Mouse (Mus musculus) heart, embryonic 15.5 days (tissue): ENCODE results near the gene Irf4. TPM values are rescaled to one million over a fixed set of nuclear protein-coding genes. Genes with fewer than 3 reads are reported as not detected.

Experiments
- ATAC-seq: fragments of 200-750 bp; cut with Nextera tagmentation; replicated peaks from 2 replicates; pipeline ENCODE4 v1.8.0; 2017; ENCODE audit warnings: low read depth, moderate TSS enrichment; ENCODE audit not compliant: insufficient number of reproducible peaks, insufficient read depth, low FRiP score
- H3K27ac ChIP-seq: fragments of 300-500 bp; sonication (generic); 2 replicates; pipeline ENCODE4 v1.5.1; 2015; ENCODE audit warnings: mild to moderate bottlenecking, inconsistent platforms
- H3K27me3 ChIP-seq: fragments of 300-500 bp; sonication (generic); 2 replicates; pipeline ENCODE4 v1.6.1; 2015; ENCODE audit warnings: inconsistent platforms
- H3K36me3 ChIP-seq: fragments of 300-500 bp; sonication (generic); 2 replicates; pipeline ENCODE4 v1.6.1; 2015; ENCODE audit warnings: mild to moderate bottlenecking, inconsistent platforms
- H3K4me1 ChIP-seq: fragments of 300-500 bp; sonication (generic); replicated peaks from 2 replicates; pipeline ENCODE4 v1.6.1; 2015; ENCODE audit warnings: inconsistent platforms
- H3K4me2 ChIP-seq: fragments of 300-500 bp; sonication (generic); 2 replicates; pipeline ENCODE4 v1.6.1; 2015; ENCODE audit warnings: inconsistent platforms, mild to moderate bottlenecking, moderate library complexity
- H3K4me3 ChIP-seq: fragments of 300-500 bp; sonication (generic); 2 replicates; pipeline ENCODE4 v1.5.1; 2015; ENCODE audit warnings: mild to moderate bottlenecking, inconsistent platforms
- H3K9ac ChIP-seq: fragments of 300-500 bp; sonication (generic); 2 replicates; pipeline ENCODE4 v1.6.1; 2015; ENCODE audit warnings: mild to moderate bottlenecking, inconsistent platforms
- H3K9me3 ChIP-seq: fragments of 300-500 bp; sonication (generic); replicated peaks from 2 replicates; pipeline ENCODE4 v1.6.1; 2016; ENCODE audit warnings: inconsistent platforms
- WGBS: fragments of 180-500 bp; shearing (Covaris S2); methylation state at CpG from one replicate; pipeline ENCODE4 v1.1.7; 2015; ENCODE audit warnings: mixed read lengths; 5-methylcytosine and 5-hydroxymethylcytosine counted together
- polyA plus RNA-seq: library from polyadenylated mRNA; unstranded; fragments of >200 nt; fragmentation: Nextera tagmentation; extraction: Ambion mirVana; gene quantifications from 2 replicates; pipeline ENCODE4 v1.2.1, GENCODE M21; 2015

Irf4 gene
- polyA plus RNA-seq, 1 experiment from 2014 or later = 0.08 TPM

DNA sequence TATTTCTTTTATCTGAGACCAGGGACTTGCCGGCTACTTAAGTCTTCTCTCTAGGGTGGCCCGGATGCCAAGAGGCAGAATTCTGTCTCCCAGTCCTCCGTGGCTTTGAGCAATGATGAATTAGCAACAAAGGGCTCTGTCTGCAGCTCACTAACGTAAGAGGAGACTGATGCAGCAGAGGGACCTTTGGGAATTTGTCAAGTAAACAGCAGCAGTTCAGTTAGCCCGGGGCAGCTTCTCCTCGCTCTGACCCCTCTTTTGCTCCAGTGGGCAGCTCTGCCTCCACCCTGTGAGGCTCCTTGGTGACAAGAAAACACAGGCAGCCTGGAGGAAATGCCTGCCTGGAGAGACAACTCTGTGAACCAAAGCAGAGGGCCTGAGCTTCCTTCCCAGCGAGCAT lies 26.4 kb upstream of the Irf4 start:
- H3K4me1 ChIP-seq = peaks cover 2% of the 10 kb centered on the region; the same call in 1 of the 2 replicates
- H3K9me3 ChIP-seq = no peaks in the 10 kb centered on the region
- ATAC-seq = no peak
- H3K27me3 ChIP-seq = no peaks in the 10 kb centered on the region
- H3K36me3 ChIP-seq = no peaks in the 10 kb centered on the region
- H3K4me2 ChIP-seq = no peak overlapping the region
- H3K27ac ChIP-seq = no peak overlapping the region
- H3K4me3 ChIP-seq = no peak overlapping the region
- 15% methylated on average over 7 of the region's 7 CpGs for WGBS
- H3K9ac ChIP-seq = no peak overlapping the region

DNA sequence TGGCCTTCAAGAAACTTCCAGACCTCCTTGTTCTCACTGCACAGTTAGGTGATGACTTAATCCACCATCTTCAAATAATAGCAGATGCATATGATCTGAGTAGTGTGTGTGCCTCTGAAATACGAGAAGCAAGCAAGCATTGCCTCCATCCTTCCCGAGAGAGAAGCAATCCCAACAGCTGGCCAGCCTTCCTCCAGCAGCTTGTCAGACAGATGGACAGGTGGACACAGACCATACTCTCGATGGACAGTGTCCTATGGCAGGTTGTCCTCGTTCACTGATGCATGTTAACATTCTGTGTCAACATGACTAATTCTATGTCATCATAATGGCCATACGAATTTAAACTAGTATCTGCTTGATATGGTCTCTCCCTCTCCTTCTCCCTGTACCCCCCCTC lies 25.8 kb upstream of the Irf4 start:
- ATAC-seq = no peak
- H3K27me3 ChIP-seq = no peaks in the 10 kb centered on the region
- H3K4me1 ChIP-seq = peaks cover 2% of the 10 kb centered on the region; the same call in 1 of the 2 replicates
- no peak overlapping the region for H3K27ac ChIP-seq
- no peak overlapping the region for H3K4me2 ChIP-seq
- WGBS = 58% methylated on average over 5 of the region's 5 CpGs
- H3K9me3 ChIP-seq = no peaks in the 10 kb centered on the region
- no peaks in the 10 kb centered on the region for H3K36me3 ChIP-seq
- no peak overlapping the region for H3K4me3 ChIP-seq
- H3K9ac ChIP-seq = no peak overlapping the region

DNA sequence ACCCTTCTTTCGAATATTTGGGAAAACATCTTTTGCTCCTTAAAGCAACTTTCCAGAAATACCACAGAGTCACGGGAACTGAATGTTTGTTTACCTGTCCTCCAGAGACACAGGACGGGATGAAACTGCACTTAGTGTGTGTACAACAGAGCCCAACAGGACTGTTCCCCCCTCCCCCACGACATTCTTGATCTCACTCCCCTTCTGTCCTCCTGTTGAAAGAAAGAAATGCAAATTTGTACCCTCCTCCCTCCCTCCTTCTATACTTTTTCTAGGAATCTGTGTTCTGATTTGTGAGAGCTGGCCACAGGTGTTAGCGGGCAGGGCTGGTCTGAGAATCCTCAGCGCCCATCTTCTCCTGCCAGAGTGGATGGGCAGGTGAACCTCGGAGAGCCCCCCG lies 25.2 kb upstream of the Irf4 start:
- ATAC-seq = no peak
- peaks cover 2% of the 10 kb centered on the region; the same call in 1 of the 2 replicates for H3K4me1 ChIP-seq
- H3K4me3 ChIP-seq = no peak overlapping the region
- no peaks in the 10 kb centered on the region for H3K9me3 ChIP-seq
- WGBS = 57% methylated on average over 8 of the region's 8 CpGs
- no peaks in the 10 kb centered on the region for H3K27me3 ChIP-seq
- no peak overlapping the region for H3K4me2 ChIP-seq
- H3K36me3 ChIP-seq = no peaks in the 10 kb centered on the region
- no peak overlapping the region for H3K9ac ChIP-seq
- no peak overlapping the region for H3K27ac ChIP-seq

DNA sequence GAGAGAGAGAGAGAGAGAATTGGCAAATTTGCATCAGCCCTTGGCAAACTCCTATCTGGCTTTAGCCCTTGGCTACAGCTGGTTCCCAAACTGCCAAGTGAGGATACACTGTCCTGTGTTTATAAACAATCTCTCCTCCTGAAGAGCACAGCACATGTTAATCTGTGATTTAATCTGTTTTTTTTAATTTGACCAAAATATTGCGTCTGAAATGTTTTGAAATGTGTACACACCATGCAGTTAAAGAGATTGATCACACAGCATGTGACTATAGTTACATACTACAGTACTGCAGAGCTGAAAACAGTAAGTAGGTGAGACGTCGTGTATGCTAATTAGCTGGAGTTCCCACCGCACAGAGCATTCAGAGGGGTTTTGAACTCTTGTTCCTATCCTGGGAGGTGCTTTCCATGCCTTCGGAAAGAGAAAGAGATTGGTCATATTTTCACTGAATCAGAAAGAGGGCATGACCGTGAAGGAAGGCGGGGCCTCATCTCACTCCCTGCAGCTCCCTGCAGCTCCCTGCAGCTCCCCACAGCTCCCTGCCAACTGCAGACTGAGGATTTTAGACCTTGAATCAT lies 24.2 kb upstream of the Irf4 start:
- Histone ChIP-seq H3K4me2 (no peak overlapping the region), H3K4me3 (no peak overlapping the region)

DNA sequence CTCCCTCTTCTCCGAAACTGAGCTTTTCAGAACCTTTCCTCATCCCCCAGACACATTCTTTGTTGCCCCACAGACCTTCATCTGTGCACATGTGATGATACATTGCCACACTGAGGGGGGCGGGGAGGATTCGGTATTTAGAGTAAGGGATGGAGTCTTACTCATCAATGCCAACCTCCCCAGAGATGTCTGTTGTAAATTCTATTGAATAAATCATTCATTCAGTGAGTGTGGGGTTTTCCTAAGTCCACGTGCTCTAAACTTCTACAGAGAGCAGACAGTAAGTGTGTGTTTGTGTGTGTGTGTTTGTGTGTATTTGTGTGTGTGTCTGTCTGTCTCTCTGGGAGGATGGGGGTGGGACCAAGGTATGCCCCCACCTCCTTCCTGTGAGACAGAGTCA lies 22.1 kb upstream of the Irf4 start:
- no peak overlapping the region for H3K4me3 ChIP-seq
- H3K27ac ChIP-seq = no peak overlapping the region
- whole genome bisulfite sequencing = 85% methylated on average over 4 of the region's 4 CpGs
- H3K27me3 ChIP-seq = no peaks in the 10 kb centered on the region
- H3K9me3 ChIP-seq = no peaks in the 10 kb centered on the region
- H3K9ac ChIP-seq = no peak overlapping the region
- H3K36me3 ChIP-seq = no peaks in the 10 kb centered on the region
- no peak overlapping the region for H3K4me2 ChIP-seq
- peaks cover 2% of the 10 kb centered on the region; the same call in 1 of the 2 replicates for H3K4me1 ChIP-seq
- no peak for ATAC-seq

More for the DNA sequence above, 24.2 kb upstream of the Irf4 start:
- WGBS = 30% methylated on average over 7 of the region's 7 CpGs
- Histone ChIP-seq H3K4me1 (peaks cover 2% of the 10 kb centered on the region; the same call in 1 of the 2 replicates), H3K36me3 (no peaks in the 10 kb centered on the region), H3K9ac (no peak overlapping the region), H3K27ac (no peak overlapping the region), H3K27me3 (no peaks in the 10 kb centered on the region), H3K9me3 (no peaks in the 10 kb centered on the region)
- no peak for ATAC-seq

DNA sequence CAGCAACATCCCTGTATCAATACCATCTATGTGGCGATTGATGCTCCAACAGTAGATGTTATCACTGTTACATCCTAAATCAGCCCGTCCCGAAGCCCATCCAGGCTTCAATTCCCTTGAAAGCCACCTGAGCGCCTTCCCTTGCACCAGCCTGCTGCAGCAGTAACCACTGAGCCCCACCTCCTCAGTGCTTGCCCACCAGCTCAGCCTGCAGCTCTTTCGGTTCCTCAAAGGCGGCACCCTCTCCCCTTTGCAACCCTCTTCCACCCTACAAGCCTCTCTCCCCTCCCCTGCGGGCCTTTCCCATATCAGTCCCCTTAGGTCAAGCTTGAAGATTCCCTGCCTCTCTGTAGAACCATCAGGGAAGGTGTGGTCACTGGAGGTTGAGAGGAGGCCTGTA lies 20.9 kb upstream of the Irf4 start:
- Histone ChIP-seq H3K4me2 (no peak overlapping the region), H3K36me3 (no peaks in the 10 kb centered on the region), H3K9me3 (no peaks in the 10 kb centered on the region), H3K9ac (no peak overlapping the region), H3K27ac (no peak overlapping the region), H3K4me1 (0 out of 2 replicates have a peak, but pooled peaks cover 2% of the 10 kb centered on the region), H3K4me3 (no peak overlapping the region), H3K27me3 (no peaks in the 10 kb centered on the region)
- no peak for ATAC-seq
- 81% methylated on average over 7 of the region's 7 CpGs for WGBS

DNA sequence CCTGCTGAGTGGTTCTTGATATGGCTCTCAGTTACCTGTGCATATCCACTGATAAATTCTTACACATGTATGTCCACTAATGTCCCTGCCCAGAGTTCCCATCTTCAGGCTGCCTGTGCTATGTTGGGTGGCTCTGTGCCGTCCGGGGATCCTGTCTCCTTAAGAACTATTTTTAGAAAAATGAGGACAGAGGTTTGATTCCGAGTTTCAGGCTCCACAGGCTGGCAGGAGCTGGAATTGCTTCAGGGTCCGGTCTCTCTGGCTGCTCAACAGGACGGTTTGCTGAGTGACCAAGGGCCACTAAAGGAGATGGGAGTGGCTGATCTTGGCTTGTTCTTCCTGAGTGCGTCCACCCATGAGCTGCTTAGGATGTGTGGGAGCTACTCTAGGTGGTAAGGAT lies 19.8 kb upstream of the Irf4 start:
- Histone ChIP-seq H3K36me3 (no peaks in the 10 kb centered on the region), H3K4me2 (0 out of 2 replicates have a peak overlapping the region, but pooled peaks have one; percentile 7), H3K27me3 (no peaks in the 10 kb centered on the region), H3K9me3 (no peaks in the 10 kb centered on the region), H3K27ac (no peak overlapping the region), H3K9ac (no peak overlapping the region), H3K4me3 (no peak overlapping the region), H3K4me1 (0 out of 2 replicates have a peak, but pooled peaks cover 2% of the 10 kb centered on the region)
- 18% methylated on average over 6 of the region's 6 CpGs for WGBS
- peak; percentile 27; the same call in 1 of the 2 replicates for ATAC-seq

DNA sequence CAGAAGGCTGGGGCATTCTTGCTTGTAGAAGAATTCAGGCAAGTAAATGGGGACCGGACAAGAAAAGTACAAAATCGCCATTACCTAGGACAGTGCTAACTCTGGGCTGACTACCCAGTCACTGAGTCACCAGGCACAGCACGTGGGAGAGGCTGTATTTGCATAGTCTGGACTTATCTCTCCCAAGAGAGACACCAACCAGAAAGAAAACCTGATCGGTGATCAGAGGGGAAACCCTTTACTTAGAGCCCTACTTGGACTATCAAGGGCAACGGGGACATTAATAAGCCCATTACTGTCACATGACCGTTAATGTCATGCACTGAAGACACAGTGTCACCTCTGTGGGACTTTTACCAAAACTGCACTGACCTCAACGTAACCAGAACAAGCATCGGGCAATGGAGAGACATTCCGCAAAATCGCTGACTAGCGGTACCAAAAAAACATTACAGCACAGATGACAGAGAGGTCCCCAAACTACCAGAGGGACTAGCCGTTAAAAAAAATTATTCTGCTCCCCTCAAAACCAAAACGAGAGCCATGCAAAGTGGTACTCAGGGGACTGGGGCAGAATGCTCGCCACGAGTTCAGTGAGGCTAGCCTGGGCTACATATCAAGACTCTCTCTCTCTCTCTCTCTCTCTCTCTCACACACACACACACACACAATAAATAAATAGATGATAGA lies 18.8 kb upstream of the Irf4 start:
- Histone ChIP-seq H3K27ac (no peak overlapping the region), H3K9me3 (no peaks in the 10 kb centered on the region), H3K36me3 (no peaks in the 10 kb centered on the region), H3K9ac (no peak overlapping the region), H3K4me1 (0 out of 2 replicates have a peak, but pooled peaks cover 1% of the 10 kb centered on the region), H3K4me2 (no peak overlapping the region), H3K27me3 (no peaks in the 10 kb centered on the region), H3K4me3 (no peak overlapping the region)
- WGBS = 77% methylated on average over 15 of the region's 15 CpGs
- ATAC-seq = no peak

DNA sequence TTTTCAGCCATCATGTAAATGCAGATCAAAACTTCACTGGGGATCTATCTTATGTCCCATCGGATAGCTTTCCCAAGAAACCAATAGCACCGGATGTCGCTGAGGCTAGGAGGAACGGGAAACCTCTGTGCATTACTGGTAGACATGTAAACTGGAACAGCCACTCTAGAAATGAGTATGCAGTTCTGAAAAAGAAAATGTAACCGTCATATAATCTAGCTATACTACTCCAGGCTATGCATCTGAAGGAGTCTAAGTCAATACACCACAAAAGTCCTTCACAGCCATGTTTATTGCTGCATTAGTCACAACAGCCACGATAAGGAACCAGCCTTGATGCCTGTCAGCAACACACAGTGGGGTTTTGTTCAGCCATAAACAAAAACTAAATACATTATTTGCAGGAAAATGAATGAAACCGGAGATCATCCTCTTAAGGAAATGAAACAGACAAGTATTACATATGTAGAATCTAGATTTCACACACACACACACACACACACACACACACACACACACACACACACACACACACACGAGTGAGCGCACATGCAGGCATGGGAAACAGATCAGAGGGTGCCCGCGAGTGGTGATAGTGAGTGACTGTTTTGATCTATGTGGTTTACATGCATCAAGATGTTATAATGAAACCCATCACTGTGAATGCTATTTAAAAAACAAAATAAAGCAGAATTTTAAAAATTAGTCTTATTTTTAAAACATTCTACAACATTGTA lies 16.1 kb upstream of the Irf4 start:
- ATAC-seq = no peak
- 78% methylated on average over 11 of the region's 11 CpGs for WGBS
- no peaks in the 10 kb centered on the region for H3K36me3 ChIP-seq
- no peaks in the 10 kb centered on the region for H3K27me3 ChIP-seq
- H3K4me2 ChIP-seq = no peak overlapping the region
- no peaks in the 10 kb centered on the region for H3K4me1 ChIP-seq
- H3K9ac ChIP-seq = no peak overlapping the region
- no peaks in the 10 kb centered on the region for H3K9me3 ChIP-seq
- H3K4me3 ChIP-seq = no peak overlapping the region
- H3K27ac ChIP-seq = no peak overlapping the region

DNA sequence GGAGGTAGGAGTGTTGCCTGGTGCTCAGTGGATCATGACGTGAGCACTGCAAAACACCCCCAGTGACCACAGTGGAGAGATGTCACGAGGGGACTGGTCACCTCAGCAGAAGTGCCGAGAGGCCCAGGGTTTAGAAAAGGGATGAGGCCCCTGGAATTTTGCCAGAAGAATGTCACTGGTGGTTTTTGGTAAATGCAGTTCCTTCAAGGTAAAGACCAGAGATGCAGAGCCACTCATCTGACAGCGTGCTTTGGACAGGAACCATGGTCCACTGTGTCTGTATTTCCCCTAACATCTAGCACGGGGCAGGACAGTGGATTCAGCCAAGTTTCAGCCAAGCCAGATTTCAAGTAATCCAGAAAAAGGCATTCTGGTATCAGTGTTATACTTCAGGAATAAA lies 12.3 kb upstream of the Irf4 start:
- H3K4me1 ChIP-seq = no peaks in the 10 kb centered on the region
- H3K36me3 ChIP-seq = no peaks in the 10 kb centered on the region
- no peaks in the 10 kb centered on the region for H3K9me3 ChIP-seq
- no peak for ATAC-seq
- 70% methylated on average over 5 of the region's 5 CpGs for WGBS
- no peak overlapping the region for H3K27ac ChIP-seq
- no peak overlapping the region for H3K9ac ChIP-seq
- H3K4me3 ChIP-seq = no peak overlapping the region
- H3K4me2 ChIP-seq = no peak overlapping the region
- no peaks in the 10 kb centered on the region for H3K27me3 ChIP-seq

DNA sequence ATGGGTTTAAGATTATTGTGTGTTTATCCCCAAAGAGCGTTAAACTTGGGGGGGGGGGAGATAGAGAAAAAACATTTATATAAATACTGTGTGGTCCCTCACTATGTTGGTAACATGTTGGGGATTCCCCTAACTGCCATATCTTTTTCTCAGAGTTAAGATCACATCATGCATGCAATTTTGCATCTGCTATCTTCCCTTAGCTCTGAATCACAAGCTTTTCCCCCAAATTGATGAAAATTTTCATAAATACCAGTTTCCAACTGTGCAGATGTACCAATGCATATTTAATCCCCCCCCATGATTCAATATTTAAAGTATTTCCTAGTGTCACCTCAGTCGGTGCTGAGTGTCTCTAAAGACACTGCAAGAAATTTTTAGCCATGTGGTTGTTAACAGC lies 11.8 kb upstream of the Irf4 start:
- 83% methylated on average over 2 of the region's 2 CpGs for WGBS

More for the DNA sequence above, 11.8 kb upstream of the Irf4 start:
- H3K27ac ChIP-seq = no peak overlapping the region
- ATAC-seq = no peak
- no peak overlapping the region for H3K4me3 ChIP-seq
- no peaks in the 10 kb centered on the region for H3K4me1 ChIP-seq
- H3K36me3 ChIP-seq = no peaks in the 10 kb centered on the region
- no peaks in the 10 kb centered on the region for H3K9me3 ChIP-seq
- no peak overlapping the region for H3K4me2 ChIP-seq
- no peaks in the 10 kb centered on the region for H3K27me3 ChIP-seq
- H3K9ac ChIP-seq = no peak overlapping the region
